Mouse (Mus musculus) stomach, embryonic 15.5 days (tissue): ENCODE measurements around the gene Psmd3. TPM values are rescaled to one million over a fixed set of nuclear protein-coding genes. Genes with fewer than 3 reads are reported as not detected.
A peak's percentile ranks its signal among the peaks of the same experiment; 100 is the strongest.
"Not testable (repeated sequence)": the region's sequence is repeated elsewhere in the genome, so short reads cannot be mapped to it uniquely, and the experiment has no call there.

Source experiments
- ATAC-seq: fragments of 200-750 bp; cut with Nextera tagmentation; 2 replicates; pipeline ENCODE4 v1.8.0; 2017; ENCODE audit warnings: low read depth, moderate number of reproducible peaks, moderate TSS enrichment; ENCODE audit not compliant: insufficient read depth, low FRiP score
- H3K27ac ChIP-seq: fragments of 300-500 bp; sonication (generic); 2 replicates; pipeline ENCODE4 v1.5.1; 2015; ENCODE audit warnings: mild to moderate bottlenecking, inconsistent platforms
- H3K27me3 ChIP-seq: fragments of 300-500 bp; sonication (generic); replicated peaks from 2 replicates; pipeline ENCODE4 v1.6.1; 2015; ENCODE audit warnings: inconsistent platforms
- H3K36me3 ChIP-seq: fragments of 300-500 bp; sonication (generic); 2 replicates; pipeline ENCODE4 v1.6.1; 2015; ENCODE audit warnings: inconsistent platforms
- H3K4me1 ChIP-seq: fragments of 300-500 bp; sonication (generic); 2 replicates; pipeline ENCODE4 v1.6.1; 2015; ENCODE audit warnings: inconsistent platforms
- H3K4me2 ChIP-seq: fragments of 300-500 bp; sonication (generic); 2 replicates; pipeline ENCODE4 v1.6.1; 2015; ENCODE audit warnings: mild to moderate bottlenecking, inconsistent platforms
- H3K4me3 ChIP-seq: fragments of 300-500 bp; sonication (generic); replicated peaks from 2 replicates; pipeline ENCODE4 v1.5.1; 2015; ENCODE audit warnings: inconsistent platforms
- H3K9ac ChIP-seq: fragments of 300-500 bp; sonication (generic); 2 replicates; pipeline ENCODE4 v1.6.1; 2015; ENCODE audit warnings: inconsistent platforms
- H3K9me3 ChIP-seq: fragments of 300-500 bp; sonication (generic); 2 replicates; pipeline ENCODE4 v1.6.1; 2016; ENCODE audit warnings: inconsistent platforms
- whole genome bisulfite sequencing: fragments of 180-500 bp; shearing (Covaris S2); methylation state at CpG from one replicate; pipeline ENCODE4 v1.1.7; 2015; 5-methylcytosine and 5-hydroxymethylcytosine counted together
- polyA plus RNA-seq: library from polyadenylated mRNA; unstranded; fragments of >200 nt; fragmentation: Nextera tagmentation; extraction: Ambion mirVana; gene quantifications from 2 replicates; pipeline ENCODE4 v1.2.1, GENCODE M21; 2015

The Psmd3 gene
- polyA plus RNA-seq, 1 experiment from 2014 or later = 180 TPM

- H3K27me3 ChIP-seq = no peaks in the 10 kb centered on the region
- H3K4me3 ChIP-seq = no peak overlapping the region
- 0 out of 2 replicates have a peak, but pooled peaks cover 17% of the 10 kb centered on the region for H3K4me1 ChIP-seq
- H3K9ac ChIP-seq = no peak overlapping the region
- no peak for ATAC-seq
- H3K9me3 ChIP-seq = no peaks in the 10 kb centered on the region
- no peak overlapping the region for H3K4me2 ChIP-seq
- H3K27ac ChIP-seq = no peak overlapping the region
- peaks cover 13% of the 10 kb centered on the region; the same call in 1 of the 2 replicates for H3K36me3 ChIP-seq
- WGBS = 93% methylated on average over 15 of the region's 15 CpGs
Observed at GRCm38 (mm10) chr11:98725926-98726506, 43.7 kb downstream of the Psmd3 start.

GRCm38 (mm10) chr11:98729119-98729588, 46.8 kb downstream of the Psmd3 start, which contains the start of gene Med24:
TSS of gene Med24 (minus strand) at chr11:98729435.
- ATAC-seq = peak; percentile 93
- peak within 1 kb of the TSS; percentile 71 for H3K4me3 ChIP-seq
- peak within 1 kb of the TSS; percentile 70 for H3K4me2 ChIP-seq
- H3K27ac ChIP-seq = peak within 1 kb of the TSS; percentile 71
- H3K9ac ChIP-seq = peak within 1 kb of the TSS; percentile 49; the same call in 1 of the 2 replicates
- 0 out of 2 replicates have a peak, but pooled peaks cover 6% of the 10 kb centered on the region for H3K4me1 ChIP-seq
- H3K27me3 ChIP-seq = no peaks in the 10 kb centered on the region
- peaks cover 13% of the 10 kb centered on the region; the same call in 1 of the 2 replicates for H3K36me3 ChIP-seq
- WGBS = under 1% methylated on average over 16 of the region's 16 CpGs
- no peaks in the 10 kb centered on the region for H3K9me3 ChIP-seq

GRCm38 (mm10) chr11:98730727-98731126, 48.4 kb downstream of the Psmd3 start:
- H3K9me3 ChIP-seq = no peaks in the 10 kb centered on the region
- no peak overlapping the region for H3K4me2 ChIP-seq
- H3K9ac ChIP-seq = no peak overlapping the region
- H3K36me3 ChIP-seq = 0 out of 2 replicates have a peak, but pooled peaks cover 10% of the 10 kb centered on the region
- 0 out of 2 replicates have a peak, but pooled peaks cover 6% of the 10 kb centered on the region for H3K4me1 ChIP-seq
- H3K27ac ChIP-seq = peak overlapping the region; percentile 27; the same call in 1 of the 2 replicates
- H3K27me3 ChIP-seq = no peaks in the 10 kb centered on the region
- no peak for ATAC-seq
- 56% methylated on average over 4 of the region's 4 CpGs for WGBS
- no peak overlapping the region for H3K4me3 ChIP-seq

GRCm38 (mm10) chr11:98731134-98731533, 48.8 kb downstream of the Psmd3 start:
- Histone ChIP-seq H3K9me3 (no peaks in the 10 kb centered on the region), H3K4me3 (no peak overlapping the region), H3K4me2 (no peak overlapping the region), H3K4me1 (0 out of 2 replicates have a peak, but pooled peaks cover 6% of the 10 kb centered on the region), H3K27me3 (no peaks in the 10 kb centered on the region), H3K36me3 (0 out of 2 replicates have a peak, but pooled peaks cover 8% of the 10 kb centered on the region), H3K9ac (no peak overlapping the region), H3K27ac (peak overlapping the region; percentile 27; the same call in 1 of the 2 replicates)
- WGBS = 50% methylated on average over 5 of the region's 5 CpGs
- ATAC-seq = no peak

GRCm38 (mm10) chr11:98734020-98734419, 51.7 kb downstream of the Psmd3 start:
- Histone ChIP-seq H3K27me3 (no peaks in the 10 kb centered on the region), H3K4me3 (no peak overlapping the region), H3K27ac (no peak overlapping the region), H3K4me2 (no peak overlapping the region), H3K9ac (no peak overlapping the region), H3K36me3 (no peaks in the 10 kb centered on the region), H3K4me1 (0 out of 2 replicates have a peak, but pooled peaks cover 6% of the 10 kb centered on the region), H3K9me3 (no peaks in the 10 kb centered on the region)
- WGBS = 81% methylated on average over 3 of the region's 3 CpGs
- no peak for ATAC-seq

- no peak for ATAC-seq
Observed at GRCm38 (mm10) chr11:98735111-98735510, 52.8 kb downstream of the Psmd3 start.

GRCm38 (mm10) chr11:98736176-98736575, 53.8 kb downstream of the Psmd3 start:
- Histone ChIP-seq H3K36me3 (no peaks in the 10 kb centered on the region), H3K4me3 (no peak overlapping the region), H3K4me1 (peaks cover 15% of the 10 kb centered on the region), H3K4me2 (no peak overlapping the region), H3K9me3 (no peaks in the 10 kb centered on the region), H3K27ac (no peak overlapping the region), H3K9ac (no peak overlapping the region), H3K27me3 (no peaks in the 10 kb centered on the region)
- 80% methylated on average over 1 of the region's 1 CpGs for WGBS
- ATAC-seq = no peak

More at GRCm38 (mm10) chr11:98735111-98735510, 52.8 kb downstream of the Psmd3 start:
- no peak overlapping the region for H3K4me2 ChIP-seq
- H3K36me3 ChIP-seq = no peaks in the 10 kb centered on the region
- H3K27ac ChIP-seq = no peak overlapping the region
- H3K4me3 ChIP-seq = no peak overlapping the region
- H3K27me3 ChIP-seq = no peaks in the 10 kb centered on the region
- 95% methylated on average over 4 of the region's 4 CpGs for WGBS
- no peak overlapping the region for H3K9ac ChIP-seq
- H3K4me1 ChIP-seq = peaks cover 7% of the 10 kb centered on the region
- no peaks in the 10 kb centered on the region for H3K9me3 ChIP-seq

- H3K4me2 ChIP-seq, ATAC-seq, H3K9ac ChIP-seq, H3K27me3 ChIP-seq, H3K36me3 ChIP-seq, H3K9me3 ChIP-seq, H3K4me3 ChIP-seq, H3K27ac ChIP-seq: not testable (repeated sequence)
- H3K4me1 ChIP-seq = peaks cover 17% of the 10 kb centered on the region
- 83% methylated on average over 2 of the region's 2 CpGs for WGBS
Observed at GRCm38 (mm10) chr11:98737220-98737619, 54.9 kb downstream of the Psmd3 start.

GRCm38 (mm10) chr11:98738428-98738911, 56.1 kb downstream of the Psmd3 start:
- 48% methylated on average over 4 of the region's 4 CpGs for WGBS
- no peaks in the 10 kb centered on the region for H3K9me3 ChIP-seq
- H3K27me3 ChIP-seq = no peaks in the 10 kb centered on the region
- no peak for ATAC-seq
- no peak overlapping the region for H3K9ac ChIP-seq
- no peak overlapping the region for H3K4me3 ChIP-seq
- H3K36me3 ChIP-seq = no peaks in the 10 kb centered on the region
- peaks cover 25% of the 10 kb centered on the region for H3K4me1 ChIP-seq
- no peak overlapping the region for H3K4me2 ChIP-seq
- H3K27ac ChIP-seq = no peak overlapping the region

- WGBS = 70% methylated on average over 9 of the region's 9 CpGs
- H3K9me3 ChIP-seq = no peaks in the 10 kb centered on the region
- no peaks in the 10 kb centered on the region for H3K27me3 ChIP-seq
- H3K36me3 ChIP-seq = no peaks in the 10 kb centered on the region
- H3K4me1 ChIP-seq = peaks cover 29% of the 10 kb centered on the region
- H3K27ac ChIP-seq = no peak overlapping the region
- no peak overlapping the region for H3K9ac ChIP-seq
- H3K4me3 ChIP-seq = no peak overlapping the region
- H3K4me2 ChIP-seq = no peak overlapping the region
- ATAC-seq = no peak
Observed at GRCm38 (mm10) chr11:98738925-98739324, 56.6 kb downstream of the Psmd3 start.

GRCm38 (mm10) chr11:98740026-98740392, 57.7 kb downstream of the Psmd3 start:
- ATAC-seq = no peak; the same call in 1 of the 2 replicates
- Histone ChIP-seq H3K27ac (peak overlapping the region; percentile 97), H3K4me3 (peak overlapping the region; percentile 92), H3K9me3 (no peaks in the 10 kb centered on the region), H3K9ac (0 out of 2 replicates have a peak overlapping the region, but pooled peaks have one; percentile 10), H3K27me3 (no peaks in the 10 kb centered on the region), H3K36me3 (no peaks in the 10 kb centered on the region), H3K4me2 (peak overlapping the region; percentile 89), H3K4me1 (peaks cover 40% of the 10 kb centered on the region)
- WGBS = 8% methylated on average over 8 of the region's 8 CpGs

GRCm38 (mm10) chr11:98740393-98741050, 58.2 kb downstream of the Psmd3 start, which contains the start of gene Thra:
TSS of gene Thra (plus strand) at chr11:98740638.
- peak within 1 kb of the TSS; percentile 89 for H3K4me2 ChIP-seq
- no peaks in the 10 kb centered on the region for H3K36me3 ChIP-seq
- peak within 1 kb of the TSS; percentile 46 for H3K9ac ChIP-seq
- under 1% methylated on average over 22 of the region's 22 CpGs for WGBS
- no peaks in the 10 kb centered on the region for H3K27me3 ChIP-seq
- peak; percentile 74 for ATAC-seq
- peak within 1 kb of the TSS; percentile 97 for H3K27ac ChIP-seq
- no peaks in the 10 kb centered on the region for H3K9me3 ChIP-seq
- peak within 1 kb of the TSS; percentile 92 for H3K4me3 ChIP-seq
- peaks cover 44% of the 10 kb centered on the region for H3K4me1 ChIP-seq
